Mouse (Mus musculus) c-Kit-negative CD71-positive TER-119-positive erythroid progenitor cells, embryonic 14.5 days (primary cell): ENCODE measurements around the gene Aplf.
"Not testable (repeated sequence)": the region's sequence is repeated elsewhere in the genome, so short reads cannot be mapped to it uniquely, and the experiment has no call there.

Experiments used
- DNase-seq: peaks from one replicate; pipeline ENCODE4 v3.0.0-alpha.2; 2013; ENCODE audit warnings: low read depth, low spot score

Gene Aplf

DNA sequence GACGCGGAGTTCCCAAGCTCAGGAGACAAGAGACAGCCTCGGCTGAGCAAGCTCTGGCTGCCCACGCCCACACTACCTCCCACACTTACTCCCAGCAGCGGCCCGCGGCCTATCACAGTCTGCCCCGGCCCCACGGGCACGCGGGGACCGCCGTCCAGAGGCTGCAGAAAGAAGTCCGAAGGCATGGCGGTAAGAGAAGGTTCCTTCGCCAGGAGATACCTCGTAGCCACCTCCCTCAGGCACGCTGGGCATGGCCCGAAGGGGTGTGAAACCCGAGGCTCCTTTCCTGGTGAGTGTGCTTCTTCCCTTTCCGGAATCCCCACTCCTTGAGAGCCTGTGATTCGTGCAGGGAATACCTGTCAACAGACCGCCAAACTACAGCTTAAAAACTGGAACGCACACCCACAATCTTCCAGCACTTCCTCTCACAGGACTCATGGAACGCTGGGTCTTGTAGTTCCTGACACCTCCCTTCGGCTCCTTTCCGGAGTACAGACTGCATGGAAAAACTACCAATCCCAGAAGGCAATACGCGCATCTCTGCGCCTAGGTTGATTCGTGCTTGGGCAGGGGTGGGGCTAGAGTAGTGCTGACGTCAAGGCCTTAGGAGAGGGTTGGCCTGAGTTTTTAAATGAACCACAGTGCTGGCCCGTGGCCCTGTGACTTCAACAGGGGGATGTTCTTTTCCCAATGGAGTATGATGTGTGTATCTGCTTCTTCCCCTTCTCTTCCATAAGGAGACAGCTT, at the start of gene Aplf:
Gene Aplf (minus strand): TSS at position 423 of the 747 bp plus-strand sequence.
- peak; percentile 97 for DNase-seq

DNA sequence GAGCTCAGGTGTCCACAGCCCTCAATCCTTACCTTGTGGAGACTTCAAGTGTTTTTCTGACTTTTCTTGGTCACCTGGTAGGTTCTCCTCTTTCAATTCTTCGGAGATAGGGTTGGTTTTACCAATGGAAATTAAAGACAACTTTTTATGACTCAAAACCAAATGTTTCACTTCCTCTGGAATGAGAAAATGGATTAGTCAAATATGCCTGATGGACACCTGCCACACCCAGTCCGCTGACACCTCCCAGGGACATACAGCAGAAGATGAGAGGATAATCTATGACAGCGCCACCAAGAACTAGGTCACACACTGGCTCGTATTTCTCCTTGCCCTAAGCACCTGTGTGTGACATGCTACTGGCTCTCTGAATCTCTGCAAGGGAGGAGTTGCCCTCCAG, 42.1 kb upstream of the Aplf start:
- no peak for DNase-seq

DNA sequence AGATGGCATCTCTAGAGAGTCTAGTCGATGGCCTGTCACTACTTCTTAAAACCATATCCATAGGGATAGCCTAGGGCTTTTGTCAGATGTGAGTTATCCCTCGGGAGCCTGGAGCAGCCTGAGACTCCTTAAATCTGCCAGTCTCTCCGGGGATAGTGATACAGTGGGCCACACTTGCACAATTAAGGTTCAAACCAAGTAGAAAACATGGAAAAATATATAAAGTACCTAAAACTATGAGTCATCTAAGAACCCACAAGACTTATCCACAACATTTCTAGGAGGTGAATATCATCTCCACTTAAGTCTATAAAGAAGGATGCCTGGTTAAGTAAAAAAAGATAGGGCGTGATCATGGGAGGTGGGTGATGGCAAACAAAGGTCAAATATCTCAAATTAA, 40.3 kb upstream of the Aplf start:
- DNase-seq, result no peak

DNA sequence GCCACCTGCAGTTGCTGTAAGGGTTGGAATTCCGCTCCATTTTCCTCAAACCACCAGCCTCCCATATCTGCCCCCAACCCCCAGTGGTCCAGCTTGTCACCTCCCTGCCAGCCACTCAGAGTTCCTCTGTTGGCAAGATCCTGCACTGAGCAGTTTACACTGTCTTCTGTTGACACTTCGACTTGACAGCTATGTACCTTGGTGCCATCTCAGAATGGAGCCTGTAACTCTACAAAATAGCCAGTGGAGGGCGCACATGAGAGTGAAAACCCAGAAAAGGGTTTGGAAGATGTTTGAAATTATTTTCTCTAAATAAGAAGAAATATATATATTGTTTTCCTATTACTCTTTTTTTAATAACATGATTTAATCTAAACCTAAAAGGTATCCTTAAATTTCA, 34.3 kb upstream of the Aplf start:
- DNase-seq, result peak; percentile 40

DNA sequence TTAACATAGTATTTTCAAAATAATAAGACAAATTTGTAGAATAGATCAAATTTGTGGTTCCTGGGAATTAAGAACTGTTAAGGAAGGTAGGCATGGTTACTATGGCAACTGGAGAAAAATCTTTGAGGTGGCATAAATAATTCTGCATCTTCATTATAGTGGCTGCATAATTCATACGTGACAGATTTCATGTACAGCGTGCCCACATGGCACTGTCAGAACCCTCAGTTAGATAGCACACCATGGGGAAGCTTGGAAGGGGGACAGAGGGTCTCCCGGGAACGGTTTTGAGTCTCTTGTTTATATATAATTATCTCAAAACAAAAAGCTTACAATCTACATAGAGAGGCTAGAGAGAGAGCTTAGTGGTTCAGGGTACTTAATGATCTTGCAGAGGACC, 24.6 kb upstream of the Aplf start:
- DNase-seq, result no peak

DNA sequence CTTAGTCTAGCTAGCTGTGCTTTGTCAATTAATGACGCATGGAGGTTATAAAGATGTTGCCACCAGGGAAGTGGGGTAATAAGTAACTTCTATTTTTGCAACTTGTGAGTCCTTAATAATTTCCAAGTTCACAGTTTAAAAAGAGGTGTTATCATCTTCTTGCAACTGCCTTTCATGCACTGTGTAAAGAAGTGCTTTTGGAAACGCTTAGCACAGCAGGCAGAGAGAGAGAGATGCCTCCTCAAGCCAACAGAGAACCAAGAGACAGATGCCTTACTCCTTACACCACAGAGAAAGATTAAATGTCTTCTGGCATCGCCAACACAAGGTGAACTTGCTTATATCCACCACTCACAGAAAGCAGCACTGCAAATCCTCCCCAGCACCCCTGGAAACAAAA, 24.0 kb upstream of the Aplf start:
- no peak for DNase-seq

DNA sequence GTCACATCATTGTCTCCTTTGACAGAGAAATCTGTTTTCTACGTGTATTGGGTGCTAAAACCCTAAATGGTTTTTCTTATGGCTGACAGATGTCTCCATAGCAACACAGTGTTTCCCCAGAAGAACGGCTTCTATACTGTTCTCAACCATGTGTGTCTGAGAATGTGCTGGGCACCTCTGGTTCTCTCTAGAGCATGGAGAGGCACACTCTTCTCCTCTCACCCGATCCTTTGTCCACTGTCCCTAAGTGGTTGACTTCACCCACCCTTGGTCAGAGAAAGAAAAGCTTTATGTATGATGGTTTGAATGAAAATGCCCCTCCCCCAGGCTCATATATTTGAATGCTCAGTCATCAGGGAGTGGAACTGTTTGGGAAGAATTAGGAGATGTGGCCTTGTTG, 8.4 kb upstream of the Aplf start:
- no peak for DNase-seq

DNA sequence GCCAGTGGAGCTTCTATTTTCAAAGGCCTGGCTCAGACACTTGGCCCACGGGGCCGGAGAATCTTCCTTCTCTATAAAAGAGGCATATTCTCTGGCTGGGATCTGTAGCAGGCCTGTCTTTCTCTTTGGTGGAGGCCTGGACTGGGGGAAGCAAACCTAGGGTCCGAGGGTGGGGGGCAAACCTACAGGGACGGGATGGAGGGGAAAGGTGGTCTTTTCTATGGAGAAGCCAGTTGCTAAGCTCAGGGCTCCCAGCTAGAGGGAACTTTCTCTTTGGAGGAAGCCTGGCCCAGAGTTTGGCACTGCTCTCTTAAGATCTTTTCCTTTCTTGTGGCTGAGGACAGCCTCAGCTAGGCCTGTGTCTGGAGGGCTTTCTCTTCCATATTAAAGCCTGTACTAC, 668 bp upstream of the Aplf start:
- DNase-seq, result no peak

DNA sequence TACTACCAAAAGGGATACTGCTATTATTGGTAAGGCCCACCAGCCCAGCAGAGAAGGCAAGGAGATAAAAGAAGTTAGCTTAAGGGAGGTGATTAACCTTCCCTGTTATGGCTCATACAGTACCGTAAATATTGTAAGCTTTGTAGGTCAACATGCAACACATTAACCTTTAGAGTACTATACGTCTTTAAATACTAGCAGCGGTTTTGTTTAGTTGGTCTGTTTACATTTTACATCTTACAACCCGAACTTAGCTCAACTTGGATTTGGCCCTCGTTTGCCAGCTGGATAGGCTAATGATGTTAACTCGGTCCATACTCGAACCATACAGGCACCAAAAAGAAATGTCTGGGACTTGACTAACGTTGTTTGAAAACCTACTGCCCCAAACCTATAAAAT, 640 bp downstream of the Aplf start:
- no peak for DNase-seq

DNA sequence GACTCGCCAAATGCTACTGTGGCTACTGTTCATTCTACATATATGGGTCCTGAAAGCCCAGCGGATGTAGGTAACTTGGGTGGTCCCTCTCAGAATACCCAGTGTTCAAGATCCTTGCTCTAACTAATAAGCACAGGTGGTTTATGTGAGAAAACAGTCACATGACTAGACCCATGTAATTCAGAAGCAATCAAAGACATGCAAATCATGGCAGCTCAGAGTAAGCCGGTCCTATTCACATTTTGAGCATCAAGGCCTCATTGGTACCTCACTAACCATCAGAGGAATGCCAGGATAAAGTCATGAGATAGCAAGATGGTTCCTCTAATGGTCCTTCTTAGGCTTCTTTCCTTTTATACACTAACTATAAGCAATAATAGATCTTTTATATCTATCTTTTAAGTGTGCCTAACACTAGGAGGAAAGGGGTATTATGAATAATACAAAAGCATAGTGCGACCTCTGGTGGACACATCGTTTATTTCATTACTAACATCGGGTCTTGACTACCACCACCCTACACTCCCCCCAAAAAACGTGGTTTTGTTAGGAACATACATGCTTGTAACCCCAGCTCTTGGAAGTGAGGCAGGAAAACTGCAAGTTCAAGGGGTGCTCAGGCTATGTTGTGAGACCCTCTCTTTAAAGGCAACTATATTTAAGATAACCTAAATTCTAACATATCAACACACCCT, 2.0 kb downstream of the Aplf start:
- DNase-seq, result peak; percentile 82

DNA sequence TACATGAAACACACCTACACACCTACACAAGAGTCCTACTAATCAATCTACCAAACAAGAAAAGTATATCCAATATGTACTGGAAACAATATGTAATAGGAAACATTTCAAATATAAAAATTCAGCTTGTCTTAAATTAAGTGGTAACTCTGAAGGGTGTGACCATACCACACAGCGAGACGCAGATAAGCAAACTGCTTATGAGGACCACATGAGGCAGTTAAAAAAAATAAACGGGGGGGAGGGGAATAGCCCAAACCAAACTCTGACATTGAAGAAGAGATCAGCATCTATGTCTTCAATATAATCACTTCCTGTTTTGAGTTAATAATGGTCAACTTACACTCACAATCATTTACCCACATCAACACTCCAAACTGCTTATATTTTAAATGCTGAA, 3.3 kb downstream of the Aplf start:
- no peak for DNase-seq

DNA sequence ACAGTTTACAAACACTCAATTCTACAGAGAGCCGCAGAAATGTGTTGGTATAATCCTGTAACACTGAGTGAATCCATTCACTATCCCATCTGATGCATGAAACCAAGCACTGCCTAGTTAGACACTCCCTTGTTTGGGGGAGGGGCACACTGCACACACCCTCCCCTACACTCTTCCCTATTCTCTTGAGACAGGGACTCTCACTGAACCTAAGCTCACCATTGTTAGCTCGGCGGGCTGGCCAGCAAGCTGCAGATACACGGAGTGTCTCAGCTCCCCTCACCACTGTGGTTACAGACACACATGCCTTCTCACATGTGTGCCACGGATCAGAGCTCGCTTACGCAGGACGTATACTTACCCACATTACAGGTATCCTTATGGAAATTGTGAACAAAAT, 4.2 kb downstream of the Aplf start:
- no peak for DNase-seq

DNA sequence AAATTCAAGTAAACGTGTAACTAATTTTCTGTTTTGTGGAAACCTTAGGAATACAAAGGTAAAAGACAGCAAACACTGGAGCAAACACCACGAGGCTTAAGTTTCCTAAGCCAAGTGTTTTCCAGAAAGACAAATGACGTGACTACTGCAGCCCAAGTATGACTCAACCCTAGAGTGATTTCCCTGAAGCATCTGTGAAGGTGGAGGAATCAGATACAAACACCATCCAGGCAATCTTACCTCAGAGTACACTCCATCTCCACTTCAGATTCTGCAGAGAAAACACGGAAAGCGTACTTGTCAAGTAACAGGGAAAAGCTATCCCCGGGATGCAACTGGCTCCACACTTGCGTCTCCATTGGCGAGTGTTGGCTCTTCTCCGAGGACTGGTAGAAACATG, 8.5 kb downstream of the Aplf start:
- DNase-seq, result no peak

DNA sequence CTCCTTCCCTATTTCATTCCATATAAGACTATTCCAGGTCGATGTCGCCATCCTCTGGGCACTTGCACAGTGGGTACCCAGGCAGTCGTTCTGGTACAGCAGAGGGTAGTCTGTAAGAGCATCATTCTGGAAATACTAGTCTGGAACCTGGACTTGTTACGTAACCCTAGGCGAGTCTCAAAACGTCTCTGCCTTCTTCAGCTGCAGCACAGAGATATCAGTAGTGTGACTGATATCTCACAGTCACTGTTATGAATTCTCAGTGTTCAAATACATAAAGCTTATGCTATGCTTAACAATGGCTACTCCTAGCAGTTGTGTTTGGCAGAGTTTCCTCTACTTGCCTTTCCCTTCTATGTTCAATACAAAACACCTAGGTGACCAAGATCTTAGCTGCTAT, 9.8 kb downstream of the Aplf start:
- no peak for DNase-seq

DNA sequence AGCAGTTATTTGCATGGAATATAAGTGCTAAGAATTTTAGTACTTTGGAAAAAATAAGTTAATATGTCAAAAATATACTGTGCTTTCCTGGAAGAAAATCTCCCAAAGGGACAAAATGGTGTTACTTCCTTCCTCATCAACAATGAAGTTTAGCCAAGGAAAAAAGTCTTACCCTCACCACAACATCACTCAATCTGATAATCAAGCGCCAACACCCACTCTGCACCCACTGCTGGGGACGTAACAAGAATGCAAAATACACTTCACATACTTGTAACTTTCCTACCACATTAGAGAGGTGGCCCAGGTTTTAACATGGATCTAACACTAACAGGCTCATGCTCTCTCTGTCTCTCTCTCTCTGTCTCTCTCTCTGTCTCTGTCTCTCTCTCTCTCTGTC, 10.3 kb downstream of the Aplf start:
- DNase-seq, result no peak

DNA sequence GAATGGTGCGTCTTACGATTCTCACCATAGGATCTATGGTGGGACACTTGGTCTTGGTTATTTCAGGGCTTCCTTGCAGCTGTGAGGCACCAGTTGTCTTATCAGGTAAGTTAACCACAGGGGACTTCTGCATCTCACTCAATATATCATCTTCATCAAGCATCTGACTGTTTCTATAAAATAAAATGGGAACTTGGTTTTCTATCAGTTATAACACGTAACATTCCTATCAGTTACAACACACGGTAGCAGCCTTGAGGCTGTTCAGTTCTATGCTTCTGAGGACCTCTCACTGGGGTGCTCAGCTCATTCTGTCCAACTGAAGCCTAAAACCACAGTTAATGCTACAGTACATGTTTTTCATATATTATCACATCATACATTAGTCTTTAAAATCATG, 13.2 kb downstream of the Aplf start:
- DNase-seq, result no peak

DNA sequence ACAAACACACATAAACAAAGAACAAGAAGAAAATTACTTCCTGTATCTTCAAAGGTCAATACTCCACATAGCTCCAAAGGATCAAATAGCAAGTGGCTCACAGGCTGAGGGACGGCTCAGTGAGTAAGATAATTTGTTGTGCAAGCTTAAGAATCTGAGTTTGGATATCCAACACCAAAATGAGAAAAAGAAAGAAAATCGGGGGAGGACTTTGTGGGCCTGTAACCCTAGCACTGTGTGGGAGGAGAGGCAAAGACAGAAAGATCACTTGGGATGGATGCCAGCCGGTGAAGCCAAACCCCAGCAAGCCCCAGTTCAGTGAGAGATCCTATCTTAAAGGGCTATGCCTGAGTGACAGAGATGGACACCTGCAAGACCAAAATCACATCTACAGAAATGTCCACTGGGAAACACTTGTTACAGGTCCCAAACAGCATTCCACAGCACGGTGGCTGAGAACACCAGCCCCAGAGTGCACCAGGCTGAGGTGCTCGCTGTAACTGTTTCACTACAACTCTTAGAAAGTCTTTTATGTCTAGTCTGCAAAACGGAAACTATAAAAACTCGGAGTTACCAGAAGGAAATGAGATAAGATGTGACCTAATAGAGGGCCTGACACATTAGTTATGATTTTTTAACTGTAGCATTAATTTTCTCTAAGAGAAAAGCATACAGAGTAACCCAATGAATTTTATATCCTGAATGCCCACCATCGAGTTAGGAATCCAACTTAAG, 17.9 kb downstream of the Aplf start:
- DNase-seq, result no peak

DNA sequence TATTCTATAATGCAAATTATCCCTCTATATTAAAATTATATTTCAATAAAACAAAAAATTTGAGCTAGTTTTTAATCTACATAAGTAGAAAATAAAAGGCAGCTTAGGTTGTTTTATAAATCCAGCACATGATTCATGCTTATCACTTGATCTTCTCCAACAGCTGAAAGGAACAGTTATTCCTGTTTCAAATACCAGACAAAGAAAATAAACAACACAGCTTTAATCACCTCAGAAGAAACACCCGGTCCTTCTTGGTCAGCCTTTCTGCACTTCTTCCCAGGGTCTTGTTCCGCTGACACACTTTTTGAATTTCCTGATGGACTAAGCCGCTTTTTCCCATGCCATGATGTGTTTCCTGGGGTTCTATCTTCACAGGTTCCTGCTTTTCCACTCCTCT, 18.5 kb downstream of the Aplf start:
- DNase-seq, result no peak

DNA sequence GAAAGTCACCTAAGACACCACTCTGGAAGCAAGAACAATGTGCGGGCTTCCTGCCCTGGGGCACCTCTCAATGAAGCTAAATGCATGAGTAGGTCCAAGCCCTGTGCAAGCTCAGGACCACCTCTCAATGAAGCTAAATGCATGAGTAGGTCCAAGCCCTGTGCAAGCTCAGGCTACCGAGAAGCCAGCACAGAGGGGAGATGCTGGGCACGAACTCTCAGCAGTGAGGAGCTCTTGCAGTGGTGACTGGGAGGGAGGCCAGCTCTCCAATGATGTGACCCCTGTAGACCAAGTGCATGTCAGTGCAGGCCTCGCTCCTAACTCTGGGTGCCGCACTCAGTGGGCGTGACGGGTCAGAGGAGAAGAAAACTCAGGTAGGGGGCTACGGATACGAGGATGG, 19.3 kb downstream of the Aplf start:
- no peak for DNase-seq

DNA sequence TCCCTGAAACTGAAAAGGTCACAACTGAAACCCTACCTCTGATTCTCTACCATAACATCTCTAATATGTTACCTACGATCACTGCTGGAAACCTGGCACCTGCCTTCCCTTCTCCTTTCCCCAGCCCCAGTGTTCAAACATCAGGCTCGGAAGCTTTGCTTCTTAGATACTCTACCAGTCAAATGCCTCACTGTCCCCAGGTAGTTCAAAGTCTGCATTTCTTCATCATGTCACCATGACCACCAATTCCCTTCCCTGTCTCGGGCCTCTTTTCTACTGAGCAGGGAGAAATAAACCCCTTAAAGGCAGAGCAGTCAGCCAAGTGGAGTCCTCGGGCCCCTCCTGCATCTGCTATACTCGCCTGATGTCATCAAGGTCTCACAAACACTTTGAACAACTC, 20.2 kb downstream of the Aplf start:
- no peak for DNase-seq

DNA sequence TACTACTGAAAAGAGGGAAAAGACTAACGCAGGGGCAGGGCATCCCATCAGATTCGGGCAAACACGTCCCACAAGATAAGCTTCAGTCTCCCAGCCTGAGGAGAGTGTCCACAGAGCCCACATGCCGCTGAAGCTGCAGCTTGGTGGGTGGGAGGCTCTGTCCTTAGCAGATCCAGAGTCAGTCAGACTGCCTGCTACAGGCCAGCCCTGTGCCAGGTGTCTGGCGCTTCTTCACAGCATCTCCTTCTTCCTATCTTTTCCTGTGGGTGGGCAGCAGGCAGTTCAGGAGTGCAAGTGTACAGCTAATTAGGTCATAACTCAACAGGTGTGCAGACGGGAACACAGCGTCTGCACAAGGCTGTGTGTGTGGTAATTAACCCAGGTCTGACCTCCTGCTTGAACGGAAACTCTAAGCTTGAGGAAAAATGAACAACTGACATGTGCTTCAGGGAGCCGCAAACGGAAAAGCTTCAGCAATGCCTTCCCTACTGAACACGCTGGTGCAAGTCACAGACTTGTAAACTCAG, 33.8 kb downstream of the Aplf start:
- DNase-seq, result no peak

DNA sequence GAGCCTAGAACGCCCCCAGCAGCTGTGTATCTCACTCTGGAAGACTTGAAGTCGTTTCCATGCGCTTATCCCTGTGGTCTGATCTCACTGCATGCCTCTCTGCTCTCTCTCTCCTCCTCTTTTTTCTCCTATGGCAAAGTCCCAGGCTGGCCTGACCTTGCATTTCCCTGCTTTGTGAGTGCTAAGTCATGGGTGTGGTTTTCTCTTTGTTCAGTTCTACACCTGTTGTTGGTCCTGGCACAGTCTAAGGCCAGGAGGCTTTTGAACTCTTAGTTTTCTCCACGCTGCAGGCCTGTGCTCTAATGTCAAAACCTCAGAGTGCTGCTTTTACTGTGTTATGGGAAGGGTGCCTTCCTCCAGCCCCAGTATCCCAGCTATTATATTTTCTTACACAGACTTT, 39.8 kb downstream of the Aplf start:
- no peak for DNase-seq

DNA sequence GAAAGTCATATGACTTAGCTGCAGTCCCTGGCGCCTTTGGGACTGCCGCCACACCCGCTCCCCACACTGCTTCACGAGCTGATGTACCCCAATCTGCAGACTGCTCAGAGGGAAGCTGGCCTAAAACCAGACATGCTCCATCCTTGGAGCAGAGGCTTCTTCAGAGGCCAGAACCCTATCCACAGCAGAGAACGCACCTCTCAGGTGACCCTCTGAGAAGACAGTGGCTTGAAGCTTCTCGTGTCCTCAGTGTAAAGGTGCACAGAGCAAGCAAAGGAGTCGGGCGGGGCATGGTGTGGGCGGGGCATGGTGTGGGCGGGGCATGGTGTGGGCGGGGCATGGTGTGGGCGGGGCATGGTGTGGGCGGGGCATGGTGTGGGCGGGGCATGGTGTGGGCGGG, 43.1 kb downstream of the Aplf start:
- not testable (repeated sequence) for DNase-seq
